Mouse (Mus musculus): ENCODE data around the gene Zbp1. TPM values are rescaled to one million over a fixed set of nuclear protein-coding genes. Genes with fewer than 3 reads are reported as not detected.

Zbp1 gene
- polyA plus RNA-seq (2015; fragmentation: Nextera tagmentation; extraction: Ambion mirVana) = 0.43 and 0.45 TPM in 2 replicates

DNA sequence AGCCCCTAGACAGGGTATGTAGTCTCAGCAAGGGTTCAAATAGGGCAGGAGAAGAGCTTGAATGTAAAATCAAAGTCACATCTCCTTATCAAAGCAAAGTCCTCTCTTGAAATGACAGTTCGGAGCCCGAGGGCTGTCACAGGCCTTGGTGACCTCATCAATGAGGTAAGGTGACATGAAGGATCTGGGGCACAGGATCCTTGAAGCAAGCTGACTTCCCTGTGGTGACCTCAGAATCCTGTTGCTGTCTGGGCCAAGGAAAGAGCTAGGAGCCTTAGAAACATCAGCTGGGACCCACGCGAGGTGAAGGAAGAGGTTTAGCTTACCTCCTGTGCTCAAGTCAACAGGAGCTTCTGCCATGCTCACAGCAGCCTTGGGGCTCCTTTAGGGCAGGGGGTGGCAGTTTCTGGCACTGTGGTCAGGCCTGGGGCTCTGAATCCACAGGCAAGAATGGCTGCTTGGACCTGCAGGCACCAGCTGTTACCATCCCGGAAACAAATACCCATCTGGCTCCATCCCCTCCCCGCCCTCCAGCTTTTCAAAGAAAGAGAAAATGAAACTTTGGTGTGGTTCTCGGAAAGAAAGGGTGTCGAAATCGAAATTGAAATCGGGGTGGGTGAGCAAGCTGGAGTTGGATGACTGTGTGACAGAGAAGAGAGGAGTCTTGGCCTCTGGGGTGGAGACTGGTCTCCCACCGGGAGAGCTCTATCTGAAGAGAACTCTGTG, at the start of gene Zbp1:
TSS of gene Zbp1 (minus strand) at position 508 of the 726 bp plus-strand sequence.
- no peak for ATAC-seq (ENCODE audit: low FRiP score, low read depth)
- no peak within 1 kb of the TSS for H3K27ac ChIP-seq

DNA sequence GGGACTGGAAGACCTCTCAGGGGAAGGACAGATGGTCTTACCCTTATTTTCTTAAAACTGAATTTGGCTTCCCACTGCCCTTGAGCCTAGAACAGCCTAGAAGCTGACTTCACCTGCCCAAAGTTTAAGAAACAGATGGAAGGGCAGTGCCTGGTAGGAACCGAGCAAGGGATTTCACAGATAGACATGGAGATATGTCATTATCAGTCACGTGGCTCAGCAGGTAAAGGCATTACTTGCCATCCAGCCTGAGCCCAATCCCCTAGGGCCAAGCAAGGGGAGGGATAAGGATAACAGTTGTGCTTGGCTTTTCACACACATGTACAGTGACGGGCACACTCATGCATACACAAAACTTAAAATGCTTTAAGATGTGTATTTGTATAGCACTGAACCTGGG, 48.8 kb upstream of the Zbp1 start:
- no peak for ATAC-seq (ENCODE audit: low FRiP score, low read depth)
- 81% methylated on average over 3 of the region's 3 CpGs for WGBS
- no peak overlapping the region for H3K9ac ChIP-seq
- no peak overlapping the region for H3K4me2 ChIP-seq (replicated peaks)
- no peaks in the 10 kb centered on the region for H3K27me3 ChIP-seq
- peaks cover 89% of the 10 kb centered on the region for H3K4me1 ChIP-seq
- H3K4me3 ChIP-seq = no peak overlapping the region
- H3K27ac ChIP-seq = no peak overlapping the region
- H3K9me3 ChIP-seq = no peaks in the 10 kb centered on the region
- peaks cover 5% of the 10 kb centered on the region; the same call in 1 of the 2 replicates for H3K36me3 ChIP-seq

More for the DNA sequence above, at the start of gene Zbp1:
- WGBS = 65% methylated on average over 11 of the region's 11 CpGs
- no peaks in the 10 kb centered on the region for H3K36me3 ChIP-seq
- H3K27me3 ChIP-seq = peaks cover 2% of the 10 kb centered on the region; the same call in 1 of the 2 replicates
- peaks cover 7% of the 10 kb centered on the region; the same call in 1 of the 2 replicates for H3K9me3 ChIP-seq
- no peak within 1 kb of the TSS for H3K4me3 ChIP-seq
- no peak within 1 kb of the TSS for H3K4me2 ChIP-seq (replicated peaks)
- H3K4me1 ChIP-seq = peaks cover 11% of the 10 kb centered on the region
- no peak within 1 kb of the TSS for H3K9ac ChIP-seq

DNA sequence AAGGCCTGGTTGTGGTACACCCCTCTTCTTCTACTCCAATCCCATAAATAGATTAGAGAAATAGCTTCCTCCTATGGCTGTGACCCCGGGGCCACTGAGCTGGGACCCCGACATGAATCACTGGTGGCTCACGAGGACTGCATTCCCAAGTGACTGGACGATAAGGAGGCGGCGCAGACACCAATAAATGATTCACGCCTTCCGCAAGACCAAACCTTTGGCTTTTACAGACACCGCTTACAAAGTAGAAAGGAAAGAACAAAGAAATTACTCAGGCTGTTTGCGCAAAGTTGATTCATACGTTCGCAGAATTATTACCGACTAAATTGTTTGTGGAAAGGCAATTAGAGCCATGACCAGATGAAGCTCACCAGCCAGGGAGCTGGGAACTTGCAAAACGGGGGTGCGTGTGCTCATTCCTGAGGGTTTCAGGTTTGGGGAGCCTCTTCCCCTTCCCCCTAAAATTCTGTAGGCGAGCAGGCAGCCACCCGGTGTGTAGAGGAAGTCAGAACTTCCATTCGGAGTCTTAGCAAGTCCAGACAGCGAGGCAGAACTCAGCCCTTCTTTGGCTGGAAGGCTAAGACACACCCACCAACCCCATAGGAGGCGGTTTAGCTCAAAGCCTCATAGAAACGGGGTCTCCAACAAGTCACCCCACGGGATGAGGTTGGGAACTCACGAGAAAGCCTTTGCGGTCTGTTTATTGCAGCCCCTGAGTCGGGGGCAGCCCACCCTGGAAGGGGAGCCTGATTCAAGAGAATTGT, 47.8 kb upstream of the Zbp1 start:
- H3K4me2 ChIP-seq (replicated peaks) = peak overlapping the region; percentile 27; the same call in 1 of the 2 replicates
- H3K4me1 ChIP-seq = peaks cover 89% of the 10 kb centered on the region
- no peak overlapping the region for H3K4me3 ChIP-seq
- no peaks in the 10 kb centered on the region for H3K27me3 ChIP-seq
- 0 out of 2 replicates have a peak overlapping the region, but pooled peaks have one; percentile 40 for H3K9ac ChIP-seq
- WGBS = 66% methylated on average over 25 of the region's 25 CpGs
- no peak for ATAC-seq (ENCODE audit: low FRiP score, low read depth)
- peaks cover 5% of the 10 kb centered on the region; the same call in 1 of the 2 replicates for H3K36me3 ChIP-seq
- no peaks in the 10 kb centered on the region for H3K9me3 ChIP-seq
- no peak overlapping the region for H3K27ac ChIP-seq

DNA sequence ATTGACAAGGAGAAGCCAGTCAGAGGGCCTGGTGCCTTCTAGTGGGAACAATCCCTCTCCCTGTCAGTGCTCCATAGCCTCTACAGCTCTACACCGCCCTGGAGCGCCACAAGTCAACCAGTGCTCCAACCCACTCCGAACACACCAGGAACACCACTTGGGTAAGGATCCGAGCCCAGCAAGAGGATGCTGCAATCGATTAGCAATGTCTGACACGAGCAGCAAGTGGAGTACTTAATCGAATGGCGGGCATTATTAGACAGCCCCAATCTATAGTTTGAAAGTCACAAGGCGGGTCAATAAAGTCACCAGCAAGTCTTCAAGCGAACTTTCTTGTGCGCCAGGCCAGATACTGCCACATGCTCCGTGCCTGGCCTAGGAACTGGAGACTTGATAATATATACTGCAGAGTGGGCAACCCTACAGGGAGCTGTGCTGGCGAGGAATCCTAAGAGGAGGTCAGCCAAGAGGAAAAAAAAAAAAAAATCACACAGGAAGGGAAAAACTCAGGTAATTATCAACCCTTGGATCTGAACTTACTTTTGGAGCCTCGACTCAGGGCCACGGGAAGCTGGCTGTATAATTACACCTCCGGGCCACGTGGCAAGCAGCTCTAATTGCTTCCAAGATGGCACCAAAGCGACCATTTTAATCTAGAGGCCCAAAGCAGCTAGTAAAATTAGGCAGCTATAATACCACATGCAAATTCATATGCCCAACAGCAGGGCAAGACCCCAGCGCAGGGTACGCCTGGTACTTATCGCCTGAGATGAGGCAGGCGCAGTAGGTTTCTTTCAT, 46.9 kb upstream of the Zbp1 start:
- WGBS = 84% methylated on average over 22 of the region's 22 CpGs
- Histone ChIP-seq H3K4me1 (peaks cover 89% of the 10 kb centered on the region), H3K9ac (no peak overlapping the region), H3K9me3 (no peaks in the 10 kb centered on the region), H3K4me2 (replicated peaks) (no peak overlapping the region; the same call in 1 of the 2 replicates), H3K4me3 (no peak overlapping the region), H3K27me3 (no peaks in the 10 kb centered on the region), H3K36me3 (peaks cover 5% of the 10 kb centered on the region; the same call in 1 of the 2 replicates), H3K27ac (no peak overlapping the region)
- ATAC-seq (ENCODE audit: low FRiP score, low read depth) = no peak

DNA sequence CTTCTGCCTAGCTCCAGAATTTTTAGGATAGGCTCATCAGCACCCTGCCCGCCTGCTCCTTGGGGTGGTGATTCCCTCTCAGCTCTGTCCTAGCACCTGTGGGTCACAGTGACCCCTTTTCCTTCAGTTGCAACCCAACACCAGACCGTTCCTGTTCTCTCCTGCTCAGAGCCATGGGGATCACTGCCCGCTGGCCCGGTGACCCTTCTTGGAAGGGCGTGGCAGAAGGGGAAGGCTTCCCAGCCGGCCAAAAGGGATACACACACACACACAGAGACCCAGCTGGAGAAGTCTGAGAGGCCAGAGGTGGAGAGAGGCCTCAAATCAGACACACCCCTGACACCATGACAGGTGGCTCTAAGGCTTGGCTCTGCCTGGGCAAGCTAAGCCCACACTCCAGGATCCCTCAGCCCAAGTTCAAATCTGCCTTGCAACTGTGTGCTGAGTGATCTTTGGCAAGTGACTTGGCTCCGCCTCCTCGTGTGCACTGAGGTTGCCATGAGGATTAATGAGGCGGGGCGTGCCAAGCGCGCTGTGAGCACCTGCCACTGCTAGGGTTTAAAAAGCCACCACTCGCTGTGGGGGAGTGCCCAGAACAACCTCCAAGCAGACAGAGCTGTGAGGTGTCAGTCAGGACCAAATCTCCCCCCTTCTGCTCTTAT, 45.9 kb upstream of the Zbp1 start:
- Histone ChIP-seq H3K27ac (no peak overlapping the region), H3K27me3 (no peaks in the 10 kb centered on the region), H3K9me3 (no peaks in the 10 kb centered on the region), H3K9ac (no peak overlapping the region; the same call in 1 of the 2 replicates), H3K4me3 (no peak overlapping the region), H3K4me1 (peaks cover 89% of the 10 kb centered on the region), H3K36me3 (peaks cover 1% of the 10 kb centered on the region; the same call in 1 of the 2 replicates), H3K4me2 (replicated peaks) (no peak overlapping the region)
- 29% methylated on average over 13 of the region's 13 CpGs for WGBS
- 0 out of 2 replicates have a peak, but pooled peaks have one; percentile 9 for ATAC-seq (ENCODE audit: low FRiP score, low read depth)

- ATAC-seq (ENCODE audit: low FRiP score, low read depth) = no peak
- Histone ChIP-seq H3K27me3 (no peaks in the 10 kb centered on the region), H3K9me3 (no peaks in the 10 kb centered on the region), H3K9ac (peak overlapping the region; percentile 25), H3K4me1 (peaks cover 94% of the 10 kb centered on the region), H3K27ac (peak overlapping the region; percentile 33; the same call in 1 of the 2 replicates), H3K36me3 (no peaks in the 10 kb centered on the region), H3K4me3 (no peak overlapping the region), H3K4me2 (replicated peaks) (0 out of 2 replicates have a peak overlapping the region, but pooled peaks have one; percentile 7)
- 54% methylated on average over 11 of the region's 11 CpGs for WGBS
Observed at GRCm38 (mm10) chr2:173263636-173264330, 45.1 kb upstream of the Zbp1 start.

DNA sequence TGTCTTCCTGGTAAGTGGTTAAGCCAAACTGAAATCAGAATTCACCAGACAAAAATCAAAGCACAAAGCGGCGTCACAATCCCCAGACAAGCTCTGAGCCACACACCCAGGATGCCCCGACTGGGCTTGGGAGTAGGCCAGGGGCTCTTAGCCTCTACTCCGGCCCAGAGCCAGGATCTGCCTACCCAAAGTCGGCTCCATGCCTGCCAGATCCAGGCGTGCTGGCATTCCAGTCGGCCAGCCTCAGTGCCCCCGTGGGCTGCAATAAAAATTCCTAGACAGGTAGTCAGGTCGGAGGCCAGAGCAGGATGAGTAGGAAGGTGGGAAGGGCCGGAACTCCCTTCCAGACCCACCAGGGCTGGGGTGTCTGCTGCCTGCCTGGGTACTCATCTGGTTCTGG, 42.8 kb upstream of the Zbp1 start:
- Histone ChIP-seq H3K9me3 (no peaks in the 10 kb centered on the region), H3K9ac (peak overlapping the region; percentile 27), H3K4me3 (no peak overlapping the region), H3K36me3 (no peaks in the 10 kb centered on the region), H3K27me3 (no peaks in the 10 kb centered on the region), H3K27ac (0 out of 2 replicates have a peak overlapping the region, but pooled peaks have one; percentile 34), H3K4me2 (replicated peaks) (peak overlapping the region; percentile 7; the same call in 1 of the 2 replicates), H3K4me1 (peaks cover 99% of the 10 kb centered on the region)
- WGBS = 39% methylated on average over 10 of the region's 10 CpGs
- ATAC-seq (ENCODE audit: low FRiP score, low read depth) = no peak

GRCm38 (mm10) chr2:173258459-173259091, 39.9 kb upstream of the Zbp1 start:
- WGBS = 54% methylated on average over 9 of the region's 9 CpGs
- Histone ChIP-seq H3K4me1 (peaks cover 99% of the 10 kb centered on the region), H3K27ac (no peak overlapping the region), H3K27me3 (no peaks in the 10 kb centered on the region), H3K9ac (no peak overlapping the region), H3K4me3 (no peak overlapping the region), H3K4me2 (replicated peaks) (no peak overlapping the region), H3K36me3 (no peaks in the 10 kb centered on the region), H3K9me3 (no peaks in the 10 kb centered on the region)
- no peak for ATAC-seq (ENCODE audit: low FRiP score, low read depth)

DNA sequence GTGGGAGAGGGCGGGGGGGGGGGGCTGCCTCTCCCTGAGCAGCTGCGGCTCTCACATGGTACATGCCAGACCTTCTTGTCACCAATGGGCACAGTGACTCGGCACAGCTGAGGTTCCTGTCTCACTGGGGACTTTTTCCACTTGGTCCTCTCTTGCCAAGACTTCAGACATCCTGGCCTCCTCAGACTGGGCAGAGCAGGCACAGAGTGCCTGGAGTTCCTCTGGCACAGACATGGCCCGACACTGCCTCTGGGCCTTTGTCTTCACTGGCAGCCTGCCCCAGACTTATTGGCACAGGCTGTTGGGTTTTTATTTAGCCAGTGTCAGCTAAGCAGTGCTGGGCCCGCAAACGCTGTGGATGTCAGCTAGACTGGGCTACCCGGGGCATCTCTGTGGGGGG, 38.9 kb upstream of the Zbp1 start:
- WGBS = 46% methylated on average over 7 of the region's 7 CpGs
- Histone ChIP-seq H3K4me3 (no peak overlapping the region), H3K27ac (peak overlapping the region; percentile 23; the same call in 1 of the 2 replicates), H3K9me3 (no peaks in the 10 kb centered on the region), H3K9ac (no peak overlapping the region), H3K27me3 (no peaks in the 10 kb centered on the region), H3K4me1 (peaks cover 98% of the 10 kb centered on the region), H3K36me3 (no peaks in the 10 kb centered on the region), H3K4me2 (replicated peaks) (no peak overlapping the region)
- peak; percentile 20; the same call in 1 of the 2 replicates for ATAC-seq (ENCODE audit: low FRiP score, low read depth)

DNA sequence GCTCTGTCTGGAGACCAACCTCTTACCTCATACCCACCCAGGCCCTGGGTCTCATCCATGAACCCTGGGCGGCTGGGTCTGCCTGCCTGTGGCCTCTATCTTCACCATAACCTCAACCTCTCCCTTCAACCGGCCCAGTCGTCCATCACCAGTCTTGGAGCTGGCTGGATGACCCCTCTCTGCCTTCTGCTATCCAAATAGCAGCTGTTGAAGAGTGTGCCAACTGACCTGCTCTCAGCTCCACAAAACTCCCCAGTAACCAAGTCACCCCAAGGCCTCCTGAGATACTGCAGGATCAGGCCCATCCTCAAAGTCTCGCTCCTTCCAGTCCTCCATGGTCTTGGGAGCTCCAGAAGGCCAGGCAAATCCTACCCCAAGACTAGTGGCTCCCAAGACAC, 37.8 kb upstream of the Zbp1 start:
- 66% methylated on average over 4 of the region's 4 CpGs for WGBS
- Histone ChIP-seq H3K27me3 (no peaks in the 10 kb centered on the region), H3K4me2 (replicated peaks) (no peak overlapping the region), H3K36me3 (no peaks in the 10 kb centered on the region), H3K9me3 (no peaks in the 10 kb centered on the region), H3K9ac (no peak overlapping the region), H3K27ac (no peak overlapping the region), H3K4me3 (no peak overlapping the region), H3K4me1 (peaks cover 98% of the 10 kb centered on the region)
- no peak for ATAC-seq (ENCODE audit: low FRiP score, low read depth)
